Mouse (Mus musculus): ENCODE data around the gene Kdm4d. TPM values are rescaled to one million over a fixed set of nuclear protein-coding genes. Genes with fewer than 3 reads are reported as not detected.

Gene Kdm4d
- polyA plus RNA-seq, 1 experiment, result not detected

GRCm38 (mm10) chr9:14534833-14535456, 34.7 kb upstream of the Kdm4d start:
- peak overlapping the region; percentile 39 for H3K4me2 ChIP-seq (ENCODE audit: low read depth)
- H3K36me3 ChIP-seq (ENCODE audit: control insufficient read depth, insufficient read depth), result peaks cover under 1% of the 10 kb centered on the region
- TF ChIP-seq CEBPB (IDR thresholded peaks at IDR 0.05; ENCODE audit: insufficient read depth, poor library complexity, severe bottlenecking) (peak; percentile 75), MYOD1 (IDR thresholded peaks at IDR 0.05; ENCODE audit: control insufficient read depth in 1 of 3, insufficient read length in 2 of 3, low read depth in 2 of 3) (peak in 2 of 3 experiments; percentile 36 to 52), TCF3 (IDR thresholded peaks at IDR 0.05; ENCODE audit: insufficient read length, low read depth) (no peak)
- no peak overlapping the region for H3K4me3 ChIP-seq
- no peaks in the 10 kb centered on the region for H3K79me2 ChIP-seq (ENCODE audit: control insufficient read depth, insufficient read depth)
- no peaks in the 10 kb centered on the region for H3K27me3 ChIP-seq (ENCODE audit: control insufficient read depth, insufficient read depth, insufficient read length)
- H3ac ChIP-seq (ENCODE audit: control insufficient read depth, insufficient read length), result no peak overlapping the region

GRCm38 (mm10) chr9:14533659-14534058, 33.4 kb upstream of the Kdm4d start:
- no peak overlapping the region for H3ac ChIP-seq (ENCODE audit: control insufficient read depth, insufficient read length)
- no peaks in the 10 kb centered on the region for H3K27me3 ChIP-seq (ENCODE audit: control insufficient read depth, insufficient read depth, insufficient read length)
- no peak overlapping the region for H3K4me3 ChIP-seq
- TF ChIP-seq E2F4 (IDR thresholded peaks at IDR 0.05; ENCODE audit: insufficient read depth), result no peak
- no peak for TF ChIP-seq TCF3 (IDR thresholded peaks at IDR 0.05; ENCODE audit: insufficient read length, low read depth)
- TF ChIP-seq USF1 (IDR thresholded peaks at IDR 0.05; ENCODE audit: low read depth), result no peak
- no peak for TF ChIP-seq POLR2A (IDR thresholded peaks at IDR 0.05; ENCODE audit: insufficient read length, low read depth)
- no peak for TF ChIP-seq MAX (IDR thresholded peaks at IDR 0.05; ENCODE audit: low read depth)
- TF ChIP-seq CEBPB (IDR thresholded peaks at IDR 0.05; ENCODE audit: insufficient read depth, poor library complexity, severe bottlenecking), result no peak
- no peak for TF ChIP-seq MYOG (IDR thresholded peaks at IDR 0.05; ENCODE audit: control insufficient read depth in 1 of 3, insufficient read depth in 1 of 3, insufficient read length in 2 of 3, low read depth in 2 of 3)
- no peak for TF ChIP-seq POLR2AphosphoS2 (IDR thresholded peaks at IDR 0.05; ENCODE audit: insufficient read length, low read depth)
- TF ChIP-seq MYOD1 (IDR thresholded peaks at IDR 0.05; ENCODE audit: control insufficient read depth in 1 of 3, insufficient read length in 2 of 3, low read depth in 2 of 3), result no peak
- TF ChIP-seq REST (IDR thresholded peaks at IDR 0.05; ENCODE audit: insufficient read depth, insufficient read length), result no peak
- TF ChIP-seq TCF12 (IDR thresholded peaks at IDR 0.05; ENCODE audit: insufficient read depth, poor library complexity, severe bottlenecking), result no peak
- no peak for TF ChIP-seq SRF (IDR thresholded peaks at IDR 0.05; ENCODE audit: control insufficient read depth, insufficient read length, low read depth)
- H3K79me2 ChIP-seq (ENCODE audit: control insufficient read depth, insufficient read depth), result no peaks in the 10 kb centered on the region
- H3K4me2 ChIP-seq (ENCODE audit: low read depth), result no peak overlapping the region
- H3K36me3 ChIP-seq (ENCODE audit: control insufficient read depth, insufficient read depth), result no peaks in the 10 kb centered on the region

GRCm38 (mm10) chr9:14532283-14532682, 32.0 kb upstream of the Kdm4d start:
- no peak overlapping the region for H3K4me3 ChIP-seq
- H3K36me3 ChIP-seq (ENCODE audit: control insufficient read depth, insufficient read depth), result no peaks in the 10 kb centered on the region
- no peak overlapping the region for H3K4me2 ChIP-seq (ENCODE audit: low read depth)
- no peaks in the 10 kb centered on the region for H3K79me2 ChIP-seq (ENCODE audit: control insufficient read depth, insufficient read depth)
- H3ac ChIP-seq (ENCODE audit: control insufficient read depth, insufficient read length), result no peak overlapping the region
- no peak for TF ChIP-seq POLR2A (IDR thresholded peaks at IDR 0.05; ENCODE audit: insufficient read length, low read depth)
- TF ChIP-seq REST (IDR thresholded peaks at IDR 0.05; ENCODE audit: insufficient read depth, insufficient read length), result no peak
- no peak for TF ChIP-seq POLR2AphosphoS2 (IDR thresholded peaks at IDR 0.05; ENCODE audit: insufficient read length, low read depth)
- no peak for TF ChIP-seq MAX (IDR thresholded peaks at IDR 0.05; ENCODE audit: low read depth)
- TF ChIP-seq CEBPB (IDR thresholded peaks at IDR 0.05; ENCODE audit: insufficient read depth, poor library complexity, severe bottlenecking), result no peak
- no peak for TF ChIP-seq MYOD1 (IDR thresholded peaks at IDR 0.05; ENCODE audit: control insufficient read depth in 1 of 3, insufficient read length in 2 of 3, low read depth in 2 of 3)
- TF ChIP-seq USF1 (IDR thresholded peaks at IDR 0.05; ENCODE audit: low read depth), result no peak
- H3K27me3 ChIP-seq (ENCODE audit: control insufficient read depth, insufficient read depth, insufficient read length), result no peaks in the 10 kb centered on the region

GRCm38 (mm10) chr9:14530004-14530403, 29.7 kb upstream of the Kdm4d start:
- H3ac ChIP-seq (ENCODE audit: control insufficient read depth, insufficient read length), result no peak overlapping the region
- H3K79me2 ChIP-seq (ENCODE audit: control insufficient read depth, insufficient read depth), result no peaks in the 10 kb centered on the region
- TF ChIP-seq MAX (IDR thresholded peaks at IDR 0.05; ENCODE audit: low read depth) (no peak), E2F4 (IDR thresholded peaks at IDR 0.05; ENCODE audit: insufficient read depth) (no peak), TCF12 (IDR thresholded peaks at IDR 0.05; ENCODE audit: insufficient read depth, poor library complexity, severe bottlenecking) (no peak), TCF3 (IDR thresholded peaks at IDR 0.05; ENCODE audit: insufficient read length, low read depth) (no peak), REST (IDR thresholded peaks at IDR 0.05; ENCODE audit: insufficient read depth, insufficient read length) (no peak), POLR2AphosphoS2 (IDR thresholded peaks at IDR 0.05; ENCODE audit: insufficient read length, low read depth) (no peak), MYOD1 (IDR thresholded peaks at IDR 0.05; ENCODE audit: control insufficient read depth in 1 of 3, insufficient read length in 2 of 3, low read depth in 2 of 3) (no peak), USF1 (IDR thresholded peaks at IDR 0.05; ENCODE audit: low read depth) (no peak), MYOG (IDR thresholded peaks at IDR 0.05; ENCODE audit: control insufficient read depth in 1 of 3, insufficient read depth in 1 of 3, insufficient read length in 2 of 3, low read depth in 2 of 3) (no peak), SRF (IDR thresholded peaks at IDR 0.05; ENCODE audit: control insufficient read depth, insufficient read length, low read depth) (no peak), POLR2A (IDR thresholded peaks at IDR 0.05; ENCODE audit: insufficient read length, low read depth) (no peak), CEBPB (IDR thresholded peaks at IDR 0.05; ENCODE audit: insufficient read depth, poor library complexity, severe bottlenecking) (no peak)
- H3K4me2 ChIP-seq (ENCODE audit: low read depth), result no peak overlapping the region
- no peak overlapping the region for H3K4me3 ChIP-seq
- H3K27me3 ChIP-seq (ENCODE audit: control insufficient read depth, insufficient read depth, insufficient read length), result no peaks in the 10 kb centered on the region
- no peaks in the 10 kb centered on the region for H3K36me3 ChIP-seq (ENCODE audit: control insufficient read depth, insufficient read depth)

GRCm38 (mm10) chr9:14523408-14524043, 23.2 kb upstream of the Kdm4d start:
- H3ac ChIP-seq (ENCODE audit: control insufficient read depth, insufficient read length), result no peak overlapping the region
- no peaks in the 10 kb centered on the region for H3K27me3 ChIP-seq (ENCODE audit: control insufficient read depth, insufficient read depth, insufficient read length)
- TF ChIP-seq CEBPB (IDR thresholded peaks at IDR 0.05; ENCODE audit: insufficient read depth, poor library complexity, severe bottlenecking) (no peak), TCF3 (IDR thresholded peaks at IDR 0.05; ENCODE audit: insufficient read length, low read depth) (no peak)
- H3K4me2 ChIP-seq (ENCODE audit: low read depth), result no peak overlapping the region
- H3K4me3 ChIP-seq, result no peak overlapping the region
- H3K36me3 ChIP-seq (ENCODE audit: control insufficient read depth, insufficient read depth), result no peaks in the 10 kb centered on the region
- H3K79me2 ChIP-seq (ENCODE audit: control insufficient read depth, insufficient read depth), result no peaks in the 10 kb centered on the region

Data from myocyte (in vitro differentiated cells).